Mouse (Mus musculus): ENCODE measurements around the gene Vmn2r105.

Vmn2r105 gene

GRCm38 (mm10) chr17:20234952-20235351, at the start of gene Vmn2r105:
Gene Vmn2r105, minus strand, starts transcription at chr17:20235052.
- no peak for DNase-seq

- DNase-seq: no peak
Observed at GRCm38 (mm10) chr17:20255522-20255921, 20.7 kb upstream of the Vmn2r105 start.

DNA sequence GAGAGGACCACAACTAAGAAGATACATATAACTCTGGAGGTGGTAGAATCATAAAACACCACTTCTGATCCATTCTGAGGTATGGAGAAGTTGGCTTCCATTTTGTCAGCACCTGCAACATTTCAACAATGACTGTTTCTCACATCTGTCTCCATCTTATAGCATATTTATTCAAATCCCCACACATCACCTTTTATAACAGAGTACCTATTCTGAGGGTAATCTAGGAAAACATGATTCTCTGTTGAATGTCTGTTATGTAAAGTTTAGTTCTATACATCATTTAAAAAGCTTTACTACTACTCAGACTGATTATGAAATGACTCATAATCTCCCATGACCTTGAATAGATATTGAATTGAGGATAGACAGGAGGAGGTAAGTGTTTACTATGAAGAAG, 51.9 kb downstream of the Vmn2r105 start, which contains the start of gene Fpr-rs6:
Gene Fpr-rs6 (minus strand): TSS at position 101 of the 400 bp plus-strand sequence.
- DNase-seq: no peak

Data from cerebellum, adult 11 months (tissue).